Mouse (Mus musculus) brain, embryonic 14.5 days (tissue): ENCODE data around the gene Capns2.
"Not testable (repeated sequence)": the region's sequence is repeated elsewhere in the genome, so short reads cannot be mapped to it uniquely, and the experiment has no call there.

Experiments
- CTCF ChIP-seq: fragments of 200-500 bp; IDR thresholded peaks from 2 replicates; pipeline ENCODE4 v1.5.1; 2012; ENCODE audit warnings: inconsistent platforms, mild to moderate bottlenecking, moderate library complexity, borderline replicate concordance; ENCODE audit not compliant: insufficient read depth, insufficient read length; ENCODE audit errors: extremely low read depth
- POLR2A ChIP-seq: fragments of 200-500 bp; IDR thresholded peaks from 2 replicates; pipeline ENCODE4 v1.6.1; 2012; ENCODE audit warnings: mild to moderate bottlenecking, inconsistent platforms, borderline replicate concordance; ENCODE audit not compliant: poor library complexity, insufficient read depth, insufficient read length, severe bottlenecking; ENCODE audit errors: extremely low read depth

- TF ChIP-seq POLR2A, CTCF: not testable (repeated sequence)
Measured at GRCm38 (mm10) chr8:92892216-92892615, 9.0 kb upstream of the Capns2 start.
